In the genomic region with DNA sequence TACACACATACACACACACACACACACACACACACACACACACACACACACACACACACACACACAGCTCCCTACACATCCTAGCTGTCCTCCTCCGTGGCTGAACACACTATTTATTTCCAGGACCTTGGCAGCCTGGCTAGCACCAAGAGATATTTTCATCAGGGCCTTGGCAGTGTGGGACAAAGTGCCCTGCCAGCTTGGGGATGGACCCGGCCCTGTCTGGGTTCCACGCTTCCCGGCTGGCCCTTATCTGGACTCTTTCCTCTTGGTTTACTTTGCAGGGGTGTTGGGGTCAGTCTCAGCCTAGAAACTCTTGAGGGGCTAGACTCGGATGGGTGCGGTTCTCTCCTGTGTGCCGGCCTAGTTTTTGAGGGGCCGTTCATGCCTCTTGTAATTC, we compare ENCODE assay signal across 13 mouse cellular contexts. TPM values are rescaled to one million over a fixed set of nuclear protein-coding genes. Genes with fewer than 3 reads are reported as not detected.
DNase-seq lines count a peak whose midpoint lies in the region; ATAC-seq lines count a peak whose summit lies in the region.
"Had no signal": no experiment of that assay in that cellular context is flagged by ENCODE, and none has a peak within 500 bp of the region (broad histone marks: within the 10 kb centered on the region; RNA-seq: fewer than 3 reads in every experiment).

No protein-coding gene starts in this region.

- H3K4me2 ChIP-seq in liver, embryonic 11.5 days, result no peak overlapping the region
- H3K4me2 ChIP-seq in limb, embryonic 15.5 days, result no peak overlapping the region
- H3K4me2 ChIP-seq: hindbrain, embryonic 15.5 days had no signal

- H3K4me3 ChIP-seq in liver, embryonic 11.5 days (ENCODE audit: low read depth, low read length), result no peak overlapping the region
- H3K4me3 ChIP-seq in limb, embryonic 15.5 days, result no peak overlapping the region
- H3K4me3 ChIP-seq: erythroblast, embryonic 14.5 days; hindbrain, embryonic 15.5 days; left cerebral cortex, adult 2 months had no signal

- WGBS in liver, embryonic 11.5 days, result 45% methylated on average over 8 of the region's 8 CpGs
- WGBS in limb, embryonic 15.5 days, result 46% methylated on average over 8 of the region's 8 CpGs

- ATAC-seq in liver, embryonic 11.5 days (replicated peaks; ENCODE audit: low FRiP score), result no peak
- ATAC-seq in limb, embryonic 15.5 days (ENCODE audit: insufficient number of reproducible peaks, low FRiP score, low TSS enrichment, low read depth), result no peak
- no peak for ATAC-seq in megakaryocyte, adult 5-6 weeks (ENCODE audit: poor library complexity, severe bottlenecking)
- ATAC-seq: Patski had no signal

- no peaks in the 10 kb centered on the region for H3K36me3 ChIP-seq in liver, embryonic 11.5 days (ENCODE audit: control insufficient read depth, insufficient read depth, low read length)
- H3K36me3 ChIP-seq in limb, embryonic 15.5 days, result no peaks in the 10 kb centered on the region
- H3K36me3 ChIP-seq: hindbrain, embryonic 15.5 days had no signal

- H3K9me3 ChIP-seq in liver, embryonic 11.5 days (ENCODE audit: control insufficient read depth, low read length), result no peaks in the 10 kb centered on the region
- no peaks in the 10 kb centered on the region for H3K9me3 ChIP-seq in limb, embryonic 15.5 days
- H3K9me3 ChIP-seq: hindbrain, embryonic 15.5 days had no signal

- no peak overlapping the region for H3K9ac ChIP-seq in liver, embryonic 11.5 days (ENCODE audit: low read depth, low read length)
- no peak overlapping the region for H3K9ac ChIP-seq in limb, embryonic 15.5 days
- H3K9ac ChIP-seq: hindbrain, embryonic 15.5 days had no signal

- intact Hi-C loops in gastrocnemius, postnatal 36 days (cut with DNase I), result loop anchor here (5.0 kb wide), 1 partner anchor 67 kb away; no protein-coding TSS in a partner anchor

- H3K27me3 ChIP-seq in liver, embryonic 11.5 days (replicated peaks; ENCODE audit: control insufficient read depth, insufficient read depth, low read length), result no peaks in the 10 kb centered on the region
- no peaks in the 10 kb centered on the region for H3K27me3 ChIP-seq in limb, embryonic 15.5 days
- H3K27me3 ChIP-seq: hindbrain, embryonic 15.5 days; Patski had no signal

- peak overlapping the region; percentile 34; the same call in 1 of the 2 replicates for H3K27ac ChIP-seq in liver, embryonic 11.5 days (ENCODE audit: low read depth, low read length)
- H3K27ac ChIP-seq in limb, embryonic 15.5 days, result peak overlapping the region; percentile 69
- H3K27ac ChIP-seq: hindbrain, embryonic 15.5 days; left cerebral cortex, adult 2 months had no signal

- no peak for DNase-seq in liver, embryonic 11.5 days (ENCODE audit: low spot score)
- DNase-seq in liver, result no peak
- peak; percentile 68 to 73 for DNase-seq in adrenal gland, postnatal 36 days
- peak; percentile 36 to 45 for DNase-seq in gastrocnemius, postnatal 36 days
- DNase-seq in right cerebral cortex, postnatal 4 days, result no peak
- DNase-seq in cerebellum, adult 9-10 months, result no peak
- DNase-seq: kidney, postnatal 14 days had no signal

- H3K4me1 ChIP-seq in liver, embryonic 11.5 days (replicated peaks; ENCODE audit: control insufficient read depth, insufficient read depth, low read length), result no peaks in the 10 kb centered on the region; the same call in 1 of the 2 replicates
- peaks cover 20% of the 10 kb centered on the region for H3K4me1 ChIP-seq in limb, embryonic 15.5 days

RNA-seq across cellular contexts. Expression of a gene that starts 8.2 kb away (rescaled TPM):
- polyA plus RNA-seq in liver, embryonic 11.5 days (2014; fragmentation: Nextera tagmentation; extraction: Ambion mirVana), result 3.8 and 4.4 TPM in 2 replicates
- 10 to 100 TPM in 1 of 2 experiments, 1 to 10 TPM in 1; 7.8 to 19.4 TPM for total RNA-seq in adrenal gland, postnatal 36 days (2021)
- 10 to 100 TPM in 1 of 2 experiments, 1 to 10 TPM in 1; 8.1 to 12.3 TPM for total RNA-seq in gastrocnemius, postnatal 36 days (2021)
- 6.7 and 7.8 TPM in 2 replicates for polyA plus RNA-seq in limb, embryonic 15.5 days (2015; fragmentation: Nextera tagmentation; extraction: Ambion mirVana)
- 6.4 and 8.8 TPM in 2 replicates for total RNA-seq in megakaryocyte, adult 5-6 weeks (2015)
- total RNA-seq in megakaryocyte, adult 5-6 weeks (2017), result 7.8 and 10.5 TPM in 2 replicates
- polyA plus RNA-seq: erythroblast, embryonic 14.5 days had no signal

Comparison
In these comparisons a context has a peak if more than half of its experiments do, and no peak if none do; other contexts are left out.
1. DNase-seq: peak in adrenal gland, postnatal 36 days (2 of 2) and gastrocnemius, postnatal 36 days (2 of 2); none in liver, embryonic 11.5 days (single experiment), liver (single experiment), right cerebral cortex, postnatal 4 days (single experiment) and cerebellum, adult 9-10 months (single experiment).